Mouse (Mus musculus): ENCODE data around the gene Aplnr.

GRCm38 (mm10) chr2:85129496-85129971 lies 6.5 kb upstream of the Aplnr start:
- no peak for TF ChIP-seq CTCF (IDR thresholded peaks at IDR 0.05; ENCODE audit: low read depth, low read length)
- no peak for TF ChIP-seq POLR2A (IDR thresholded peaks at IDR 0.05; ENCODE audit: insufficient read depth, low read length)
